Mouse (Mus musculus): ENCODE measurements around the gene Srp68. TPM values are rescaled to one million over a fixed set of nuclear protein-coding genes. Genes with fewer than 3 reads are reported as not detected.

The Srp68 gene
- total RNA-seq, 2 experiments from 2014 or later, result 17.4 to 19.3 TPM

DNA sequence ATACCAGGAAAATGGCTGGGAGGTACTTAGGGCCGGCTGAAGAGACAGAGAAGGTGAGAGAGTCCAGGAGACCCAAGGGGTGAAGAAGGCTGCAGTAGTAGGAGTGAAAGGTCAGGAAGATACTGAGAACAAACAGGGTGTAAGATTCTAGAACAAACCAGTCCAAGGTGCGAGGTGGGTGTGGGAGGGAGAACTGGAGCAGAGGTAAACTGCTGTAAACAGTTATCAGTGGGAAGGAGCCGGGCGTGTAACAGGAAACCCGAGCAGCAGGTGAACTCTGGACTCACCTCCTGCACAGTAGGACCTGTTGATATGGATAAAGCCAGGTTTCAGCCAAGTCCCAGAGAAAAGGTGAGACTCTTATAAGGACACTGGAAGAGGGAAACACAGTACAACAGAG, 63.3 kb downstream of the Srp68 start:
- no peak for ATAC-seq (ENCODE audit: poor library complexity, severe bottlenecking)

DNA sequence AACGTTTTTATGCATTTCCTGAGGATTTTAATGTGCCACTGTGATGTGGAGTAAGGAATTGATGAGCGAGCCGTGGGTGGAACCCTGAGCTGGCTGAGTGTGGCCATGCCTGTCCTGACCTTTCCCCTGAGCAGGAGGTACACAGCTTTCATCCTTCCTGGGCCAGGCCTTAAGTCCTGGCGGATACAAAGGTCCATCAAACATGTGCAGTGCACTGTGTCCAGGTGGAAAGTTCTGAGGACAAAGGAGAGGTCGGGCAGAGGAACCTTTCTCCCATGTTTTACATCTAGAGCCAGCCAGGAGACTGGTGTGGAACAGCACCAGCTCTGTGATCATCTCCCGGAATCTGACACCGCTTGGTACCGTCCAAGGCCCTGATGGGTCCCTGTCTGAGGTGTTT, 64.8 kb downstream of the Srp68 start:
- ATAC-seq (ENCODE audit: poor library complexity, severe bottlenecking), result no peak

DNA sequence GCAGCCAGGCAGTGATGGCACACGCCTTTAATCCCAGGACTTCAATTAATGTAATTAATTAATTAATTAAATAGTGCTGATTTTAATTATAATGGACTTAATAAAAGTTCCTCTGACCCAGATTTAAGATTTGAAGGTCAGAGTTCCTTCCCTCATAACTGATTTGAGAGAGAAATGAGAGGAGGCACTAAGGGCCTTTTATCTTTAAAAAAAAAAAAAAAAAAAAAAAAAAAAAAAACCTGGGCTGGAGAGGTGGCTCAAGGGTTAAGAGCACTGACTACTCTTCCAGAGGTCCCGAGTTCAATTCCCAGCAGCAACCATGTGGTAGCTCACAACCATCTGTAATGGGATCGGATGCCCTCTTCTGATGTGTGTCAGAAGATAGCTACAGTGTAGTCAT, 65.4 kb downstream of the Srp68 start:
- no peak for ATAC-seq (ENCODE audit: poor library complexity, severe bottlenecking)

DNA sequence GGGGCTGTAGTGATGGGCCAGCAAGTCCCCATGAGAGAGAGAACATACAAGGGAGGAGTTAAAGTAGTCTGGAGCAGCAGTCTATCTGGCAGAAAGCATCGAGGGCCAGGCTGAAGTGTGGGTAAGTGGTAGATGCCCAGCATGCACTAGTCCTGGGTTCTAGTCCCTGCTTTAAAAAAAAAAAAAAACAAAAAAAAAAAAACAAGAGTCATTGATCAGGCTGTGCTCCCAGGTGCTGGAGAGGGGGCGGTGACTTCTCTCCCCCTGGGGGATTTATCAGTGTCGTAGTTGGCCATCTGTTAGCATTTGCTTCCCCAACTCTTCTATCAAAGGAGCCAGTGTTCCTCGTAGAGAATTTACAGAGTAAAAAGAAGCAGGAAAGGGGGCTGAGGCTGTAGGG, 67.3 kb downstream of the Srp68 start:
- no peak for ATAC-seq (ENCODE audit: poor library complexity, severe bottlenecking)

DNA sequence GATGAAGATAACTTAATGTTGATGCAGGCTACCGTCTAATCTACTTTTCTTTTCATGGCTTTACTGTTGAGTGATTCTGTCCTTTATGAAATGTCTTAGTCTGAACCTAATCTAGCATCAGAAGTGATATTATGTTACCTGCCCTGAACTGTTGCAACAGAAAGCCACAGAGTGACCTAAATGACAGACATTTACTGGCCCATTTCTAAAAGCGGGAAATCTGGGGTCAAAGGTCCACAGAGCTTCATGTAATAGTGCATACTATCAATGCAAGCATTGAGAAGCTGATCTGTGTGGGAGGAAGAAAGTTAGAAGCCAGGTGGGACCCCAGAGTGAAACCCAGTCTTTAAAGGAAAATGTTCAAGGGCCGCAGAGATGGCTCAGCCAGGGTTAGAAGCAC, 70.9 kb downstream of the Srp68 start:
- ATAC-seq (ENCODE audit: poor library complexity, severe bottlenecking), result no peak

DNA sequence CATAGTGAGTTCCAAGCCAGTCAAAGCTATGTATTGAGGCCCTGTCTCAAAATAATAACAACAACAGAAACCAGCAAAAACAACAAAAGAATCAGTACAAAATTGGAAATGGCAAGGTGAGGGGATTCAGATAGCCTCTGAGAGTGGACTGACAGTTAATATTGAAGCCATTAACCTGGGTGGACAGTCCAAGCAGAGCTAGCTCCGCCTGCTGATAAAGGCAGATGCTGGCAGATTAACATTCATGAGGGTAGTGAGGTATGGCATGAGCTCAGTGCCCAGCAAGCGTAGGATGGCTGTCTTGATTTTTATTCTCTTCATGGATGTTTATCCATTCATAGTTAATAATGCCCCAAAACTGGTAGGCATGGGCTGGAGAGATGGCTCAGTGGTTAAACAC, 72.9 kb downstream of the Srp68 start:
- no peak for ATAC-seq (ENCODE audit: poor library complexity, severe bottlenecking)

DNA sequence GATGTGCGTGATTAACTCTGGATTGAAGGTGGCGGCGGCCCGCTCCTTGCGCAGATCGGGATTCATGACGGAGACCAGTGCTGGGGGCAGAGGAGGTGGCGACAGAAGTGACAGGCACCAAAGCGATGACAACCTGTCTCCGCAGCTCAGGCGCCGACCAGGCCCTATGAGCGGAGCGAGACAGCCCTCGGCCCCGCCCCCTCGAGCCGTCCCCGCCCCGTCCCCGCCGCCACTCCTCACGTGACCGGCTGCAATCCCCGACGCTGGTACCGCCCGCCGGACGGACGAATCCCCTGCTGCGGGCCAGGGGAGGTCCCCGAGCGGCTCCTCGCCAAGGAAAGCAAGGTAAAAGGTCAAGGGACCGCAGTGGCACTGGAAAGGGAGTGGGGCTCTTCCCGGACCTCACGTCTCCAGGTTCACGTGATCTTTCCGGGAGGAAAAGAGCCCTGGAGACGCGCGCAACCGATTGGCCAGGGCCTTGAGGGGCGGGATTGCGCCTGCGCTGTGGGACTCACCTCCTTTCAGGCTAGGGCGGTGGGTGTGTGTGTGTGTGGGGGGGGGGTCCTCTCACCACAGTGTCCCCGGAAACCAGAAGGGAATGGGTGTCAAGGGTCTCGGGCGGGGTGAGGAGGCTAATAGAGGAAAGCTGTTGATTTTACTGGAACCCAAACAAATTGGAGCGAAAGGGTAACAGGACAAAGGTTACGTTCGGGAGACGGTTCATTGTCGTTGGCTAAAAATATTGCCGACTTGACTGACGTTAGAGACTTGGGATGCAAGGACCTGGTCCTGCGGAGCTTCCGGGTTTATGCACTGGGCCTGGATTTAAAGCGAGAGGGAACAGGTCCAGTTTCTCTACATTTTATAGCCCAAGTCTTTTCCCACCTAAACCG, 75.1 kb downstream of the Srp68 start, which contains the start of the genes Ten1 and Acox1:
Gene Ten1, plus strand, starts transcription at position 217 of the 893 bp plus-strand sequence.
Gene Acox1, minus strand, starts transcription at position 407 of the 893 bp plus-strand sequence.
- ATAC-seq (ENCODE audit: poor library complexity, severe bottlenecking), result peak; percentile 85

DNA sequence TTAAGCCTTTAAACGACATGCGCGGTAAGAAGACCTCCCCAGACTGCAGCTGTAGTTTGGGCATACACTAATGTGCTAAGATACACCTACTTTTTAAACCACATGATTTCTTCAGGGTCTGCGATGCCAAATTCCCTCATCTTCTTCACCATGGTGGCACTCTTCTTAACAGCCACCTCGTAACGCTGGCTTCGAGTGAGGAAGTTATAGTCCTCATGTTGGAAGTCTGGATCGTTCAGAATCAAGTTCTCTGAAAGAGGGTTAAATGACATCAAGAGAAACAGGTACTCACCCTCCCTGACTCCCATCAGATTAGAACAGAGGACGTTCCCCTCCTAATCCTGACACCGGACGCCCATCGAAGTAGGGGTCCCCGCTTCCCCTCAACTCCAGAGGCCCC, 75.9 kb downstream of the Srp68 start:
- ATAC-seq (ENCODE audit: poor library complexity, severe bottlenecking), result peak; percentile 6; the same call in 1 of the 2 replicates

DNA sequence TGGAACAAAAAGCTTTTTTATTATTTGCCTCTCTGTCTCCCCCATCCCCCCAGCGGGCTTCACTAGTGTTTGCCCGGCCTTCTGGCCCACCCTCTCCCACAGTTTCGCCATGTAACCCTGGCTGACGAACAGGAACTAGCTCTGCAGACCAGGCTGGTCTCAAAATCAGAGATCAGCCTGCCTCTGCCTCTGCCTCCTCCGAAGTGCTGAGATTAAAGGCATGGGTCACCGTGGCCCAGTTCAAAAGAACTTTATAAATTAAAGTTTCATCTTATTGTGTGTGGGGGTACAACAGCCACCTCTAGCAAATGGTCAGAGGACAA, 76.5 kb downstream of the Srp68 start:
- ATAC-seq (ENCODE audit: poor library complexity, severe bottlenecking), result no peak

DNA sequence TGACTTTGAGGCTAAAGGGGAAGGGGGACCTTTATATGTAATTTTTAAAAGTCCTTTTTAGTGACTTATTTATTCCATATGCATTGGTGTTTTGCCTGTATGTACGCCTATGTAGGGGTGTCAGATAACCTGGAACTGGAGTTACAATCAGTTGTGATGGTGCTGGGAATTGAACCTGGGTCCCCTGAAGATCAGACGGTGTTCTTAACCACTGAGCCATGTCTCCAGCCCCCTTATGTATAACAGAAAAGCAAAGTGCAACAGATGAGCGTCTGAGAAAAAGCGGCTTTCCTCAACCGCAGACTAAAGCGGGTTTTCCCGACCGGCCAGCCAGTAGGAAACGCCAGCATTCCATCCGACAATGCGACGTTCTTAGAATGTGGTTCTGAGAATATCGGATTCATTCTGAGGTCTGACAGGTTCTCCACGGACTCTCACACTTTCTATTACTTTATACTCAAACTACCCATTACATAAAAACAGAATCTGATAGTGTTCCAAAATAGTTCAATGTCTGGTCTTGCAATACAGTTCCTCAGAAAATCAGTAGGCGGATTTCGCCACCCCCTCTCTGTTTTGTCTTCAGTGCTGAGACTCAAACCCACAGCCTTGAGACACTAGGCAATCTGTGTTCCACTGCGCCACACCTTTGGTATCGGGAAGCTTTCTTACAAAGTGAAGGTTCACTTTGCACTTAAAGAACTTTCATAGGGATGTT, 77.0 kb downstream of the Srp68 start:
- ATAC-seq (ENCODE audit: poor library complexity, severe bottlenecking), result no peak

DNA sequence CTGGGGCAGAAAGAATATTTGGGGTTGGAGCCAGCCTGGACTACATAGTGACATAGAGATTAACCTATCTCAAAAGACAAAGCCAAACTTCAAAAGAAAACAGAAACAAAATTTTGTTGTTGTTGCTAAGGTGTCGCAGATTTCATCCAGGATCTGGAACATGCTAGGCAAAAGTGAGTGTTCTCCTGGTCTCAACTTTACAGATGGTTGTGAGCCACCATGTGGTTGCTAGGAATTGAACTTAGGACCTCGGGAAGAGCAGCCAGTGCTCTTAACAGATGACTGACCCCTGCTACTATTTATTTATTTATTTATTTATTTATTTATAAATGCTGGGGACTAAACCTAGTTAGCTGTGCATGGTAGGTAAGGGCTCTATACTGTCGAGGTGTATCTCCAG, 77.7 kb downstream of the Srp68 start:
- no peak for ATAC-seq (ENCODE audit: poor library complexity, severe bottlenecking)

DNA sequence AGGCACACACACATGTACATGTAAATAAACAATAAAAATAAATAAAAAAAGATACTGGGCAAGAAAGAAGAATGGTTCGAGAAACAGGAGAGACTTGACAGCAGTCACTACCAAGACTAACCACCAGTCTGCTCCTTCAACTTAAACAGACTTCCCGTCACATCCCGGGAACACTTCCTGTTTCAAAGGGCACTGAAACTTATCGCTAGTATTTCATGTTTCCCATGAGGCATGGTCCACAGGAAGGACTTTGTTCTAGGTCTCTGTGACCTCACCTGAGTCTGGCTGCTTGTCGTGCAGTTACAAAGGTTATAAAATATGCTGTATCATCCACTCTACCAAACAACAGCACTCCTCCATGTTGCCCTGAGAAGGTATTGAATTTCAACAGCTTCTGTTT, 78.8 kb downstream of the Srp68 start:
- peak; percentile 22 for ATAC-seq (ENCODE audit: poor library complexity, severe bottlenecking)

Other genes with a start within 250 kb of the Srp68 start
- gene H3f3b, start 246.3 kb downstream of the Srp68 start, total RNA-seq (2015), result 756 and 808 TPM in 2 replicates
- 735 and 795 TPM in 2 replicates for gene H3f3b, start 246.3 kb downstream of the Srp68 start, total RNA-seq (2017)
- gene Unk, start 243.9 kb downstream of the Srp68 start, total RNA-seq (2015), result 10.1 and 10.5 TPM in 2 replicates
- 7.8 and 8.3 TPM in 2 replicates for gene Unk, start 243.9 kb downstream of the Srp68 start, total RNA-seq (2017)
- gene Unc13d, start 196.3 kb downstream of the Srp68 start, total RNA-seq (2015), result 16.5 and 18.2 TPM in 2 replicates
- 26.7 and 27.7 TPM in 2 replicates for gene Unc13d, start 196.3 kb downstream of the Srp68 start, total RNA-seq (2017)
- 89.9 and 100 TPM in 2 replicates for gene Wbp2, start 187.2 kb downstream of the Srp68 start, total RNA-seq (2015)
- gene Wbp2, start 187.2 kb downstream of the Srp68 start, total RNA-seq (2017), result 39.5 and 49.8 TPM in 2 replicates
- gene Trim47, start 147.0 kb downstream of the Srp68 start, total RNA-seq (2015), result 0.47 TPM in 1 of 2 replicates, not detected in the other
- 0.07 TPM in 1 of 2 replicates, not detected in the other for gene Trim47, start 147.0 kb downstream of the Srp68 start, total RNA-seq (2017)
- 15.8 and 15.9 TPM in 2 replicates for gene Trim65, start 143.1 kb downstream of the Srp68 start, total RNA-seq (2015)
- gene Trim65, start 143.1 kb downstream of the Srp68 start, total RNA-seq (2017), result 7.9 and 10.7 TPM in 2 replicates
- 14.6 and 17.3 TPM in 2 replicates for gene Mrpl38, start 135.3 kb downstream of the Srp68 start, total RNA-seq (2015)
- gene Mrpl38, start 135.3 kb downstream of the Srp68 start, total RNA-seq (2017), result 6.9 and 10.0 TPM in 2 replicates
- gene Fbf1, start 106.1 kb downstream of the Srp68 start, total RNA-seq (2015), result 2.9 and 5.9 TPM in 2 replicates
- 5.7 and 6.3 TPM in 2 replicates for gene Fbf1, start 106.1 kb downstream of the Srp68 start, total RNA-seq (2017)
- gene Ten1, start 75.4 kb downstream of the Srp68 start, total RNA-seq (2015), result 58.5 and 63.9 TPM in 2 replicates
- gene Ten1, start 75.4 kb downstream of the Srp68 start, total RNA-seq (2017), result 21.4 and 27.2 TPM in 2 replicates
- gene Acox1, start 75.2 kb downstream of the Srp68 start, total RNA-seq (2015), result 15.1 and 18.3 TPM in 2 replicates
- 18.6 and 19.7 TPM in 2 replicates for gene Acox1, start 75.2 kb downstream of the Srp68 start, total RNA-seq (2017)
- gene Evpl, start 36.1 kb downstream of the Srp68 start, total RNA-seq (2015), result 0.11 TPM in 1 of 2 replicates, not detected in the other
- gene Evpl, start 36.1 kb downstream of the Srp68 start, total RNA-seq (2017), result 0.24 and 0.37 TPM in 2 replicates
- not detected in 2 replicates for gene Galr2, start 6.7 kb upstream of the Srp68 start, total RNA-seq (2015)
- 0.07 TPM in 1 of 2 replicates, not detected in the other for gene Galr2, start 6.7 kb upstream of the Srp68 start, total RNA-seq (2017)
- 29.2 and 34.8 TPM in 2 replicates for gene Exoc7, start 33.0 kb upstream of the Srp68 start, total RNA-seq (2015)
- gene Exoc7, start 33.0 kb upstream of the Srp68 start, total RNA-seq (2017), result 20.3 and 27.3 TPM in 2 replicates
- gene Foxj1, start 61.2 kb upstream of the Srp68 start, total RNA-seq (2015), result not detected in 2 replicates
- not detected in 2 replicates for gene Foxj1, start 61.2 kb upstream of the Srp68 start, total RNA-seq (2017)
- gene Rnf157, start 138.8 kb upstream of the Srp68 start, total RNA-seq (2015), result 6.2 and 7.0 TPM in 2 replicates
- 5.7 and 7.1 TPM in 2 replicates for gene Rnf157, start 138.8 kb upstream of the Srp68 start, total RNA-seq (2017)
- 94.1 and 112 TPM in 2 replicates for gene Ubald2, start 159.9 kb upstream of the Srp68 start, total RNA-seq (2015)
- 58.4 and 64.0 TPM in 2 replicates for gene Ubald2, start 159.9 kb upstream of the Srp68 start, total RNA-seq (2017)
- not detected in 2 replicates for gene Qrich2, start 192.0 kb upstream of the Srp68 start, total RNA-seq (2015)
- 0.18 and 0.65 TPM in 2 replicates for gene Qrich2, start 192.0 kb upstream of the Srp68 start, total RNA-seq (2017)
- 28.6 and 32.6 TPM in 2 replicates for gene Prpsap1, start 220.0 kb upstream of the Srp68 start, total RNA-seq (2015)
- gene Prpsap1, start 220.0 kb upstream of the Srp68 start, total RNA-seq (2017), result 19.2 and 34.6 TPM in 2 replicates